Mouse (Mus musculus): ENCODE results near the gene Pgam2.

GRCm38 (mm10) chr11:5789754-5790333 is 13.7 kb downstream of the Pgam2 start:
- TF ChIP-seq CTCF (IDR thresholded peaks at IDR 0.05; ENCODE audit: low read depth, low read length) (no peak), GATA1 (IDR thresholded peaks at IDR 0.05; ENCODE audit: borderline replicate concordance, low read length) (no peak), GATA2 (IDR thresholded peaks at IDR 0.05; ENCODE audit: borderline replicate concordance, low read depth, low read length) (no peak), TAL1 (conservative IDR thresholded peaks at IDR 0.05; ENCODE audit: low read depth, low read length) (no peak), POLR2AphosphoS5 (IDR thresholded peaks at IDR 0.05; ENCODE audit: insufficient replicate concordance, low read depth, low read length) (no peak)

Measured in G1E (cell line).